Mouse (Mus musculus) adrenal gland, adult (tissue): ENCODE data around the gene Gm10722.
"Not testable (repeated sequence)": the region's sequence is repeated elsewhere in the genome, so short reads cannot be mapped to it uniquely, and the experiment has no call there.

Source experiments
- DNase-seq, 2 experiments: peaks; one replicate each; pipeline ENCODE4 v3.0.0; 2022 to 2023; ENCODE audit warnings: low spot score in 1 of 2; ENCODE audit not compliant: inconsistent age in 2 of 2

The Gm10722 gene

DNA sequence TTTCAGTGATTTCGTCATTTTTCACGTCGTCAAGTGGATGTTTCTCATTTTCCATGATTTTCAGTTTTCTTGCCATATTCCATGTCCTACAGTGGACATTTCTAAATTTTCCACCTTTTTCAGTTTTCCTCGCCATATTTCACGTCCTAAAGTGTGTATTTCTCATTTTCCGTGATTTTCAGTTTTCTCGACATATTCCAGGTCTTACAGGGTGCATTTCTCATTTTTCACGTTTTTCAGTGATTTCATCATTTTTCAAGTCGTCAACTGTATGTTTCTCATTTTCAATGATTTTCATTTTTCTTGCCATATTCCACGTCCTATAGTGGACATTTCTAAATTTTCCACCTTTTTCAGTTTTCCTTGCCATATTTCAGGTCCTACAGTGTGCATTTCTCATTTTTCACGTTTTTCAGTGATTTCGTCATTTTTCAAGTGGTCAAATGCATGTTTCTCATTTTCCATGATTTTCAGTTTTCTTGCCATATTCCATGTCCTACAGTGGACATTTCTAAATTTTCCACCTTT, at the start of gene Gm10722:
TSS of gene Gm10722 (plus strand) at position 478 of the 528 bp plus-strand sequence.
- DNase-seq, result peak; percentile 11 to 80

DNA sequence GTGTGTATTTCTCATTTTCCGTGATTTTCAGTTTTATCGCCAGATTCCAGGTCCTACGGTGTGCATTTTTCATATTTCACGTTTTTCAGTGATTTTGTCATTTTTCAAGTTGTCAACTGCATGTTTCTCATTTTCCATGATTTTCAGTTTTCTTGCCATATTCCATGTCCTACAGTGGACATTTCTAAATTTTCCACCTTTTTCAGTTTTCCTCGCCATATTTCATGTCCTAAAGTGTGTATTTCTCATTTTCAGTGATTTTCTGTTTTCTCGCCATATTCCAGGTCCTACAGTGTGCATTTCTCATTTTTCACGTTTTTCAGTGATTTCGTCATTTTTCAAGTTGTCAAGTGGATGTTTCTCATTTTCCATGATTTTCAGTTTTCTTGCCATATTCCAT, 284 bp downstream of the Gm10722 start:
- DNase-seq, result peak; percentile 19 to 75

DNA sequence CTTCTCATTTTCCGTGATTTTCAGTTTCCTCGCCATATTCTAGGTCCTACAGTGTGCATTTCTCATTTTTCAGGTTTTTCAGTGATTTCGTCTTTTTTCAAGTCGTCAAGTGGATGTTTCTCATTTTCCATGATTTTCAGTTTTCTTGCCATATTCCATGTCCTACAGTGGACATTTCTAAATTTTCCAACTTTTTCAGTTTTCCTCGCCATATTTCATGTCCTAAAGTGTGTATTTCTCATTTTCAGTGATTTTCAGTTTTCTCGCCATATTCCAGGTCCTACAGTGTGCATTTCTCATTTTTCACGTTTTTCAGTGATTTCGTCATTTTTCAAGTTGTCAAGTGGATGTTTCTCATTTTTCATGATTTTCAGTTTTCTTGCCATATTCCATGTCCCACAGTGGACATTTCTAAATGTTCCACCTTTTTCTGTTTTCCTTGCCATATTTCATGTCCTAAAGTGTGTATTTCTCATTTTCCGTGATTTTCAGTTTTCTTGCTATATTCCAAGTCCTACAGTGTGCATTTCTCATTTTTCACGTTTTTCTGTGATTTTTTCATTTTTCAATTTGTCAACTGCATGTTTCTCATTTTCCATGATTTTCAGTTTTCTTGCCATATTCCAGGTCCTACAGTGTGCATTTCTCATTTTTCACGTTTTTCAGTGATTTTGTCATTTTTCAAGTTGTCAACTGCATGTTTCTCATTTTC, 1.4 kb downstream of the Gm10722 start:
- DNase-seq, result peak; percentile 93 to 100

DNA sequence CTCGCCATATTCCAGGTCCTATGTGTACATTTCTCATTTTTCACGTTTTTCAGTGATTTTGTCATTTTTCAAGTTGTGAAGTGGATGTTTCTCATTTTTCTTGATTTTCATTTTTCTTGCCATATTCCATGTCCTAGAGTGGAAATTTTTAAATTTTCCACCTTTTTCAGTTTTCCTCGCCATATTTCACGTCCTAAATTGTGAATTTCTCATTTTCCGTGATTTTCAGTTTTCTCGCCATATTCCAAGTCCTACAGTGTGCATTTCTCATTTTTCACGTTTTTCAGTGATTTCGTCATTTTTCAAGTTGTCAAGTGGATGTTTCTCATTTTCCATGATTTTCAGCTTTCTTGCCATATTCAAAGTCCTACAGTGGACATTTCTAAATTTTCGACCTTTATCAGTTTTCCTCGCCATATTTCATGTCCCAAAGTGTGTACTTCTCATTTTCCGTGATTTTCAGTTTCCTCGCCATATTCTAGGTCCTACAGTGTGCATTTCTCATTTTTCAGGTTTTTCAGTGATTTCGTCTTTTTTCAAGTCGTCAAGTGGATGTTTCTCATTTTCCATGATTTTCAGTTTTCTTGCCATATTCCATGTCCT, 2.2 kb downstream of the Gm10722 start, which contains the start of gene Gm11168:
TSS of gene Gm11168 (plus strand) at position 553 of the 603 bp plus-strand sequence.
- peak in 1 of 2 experiments; percentile 4 for DNase-seq

DNA sequence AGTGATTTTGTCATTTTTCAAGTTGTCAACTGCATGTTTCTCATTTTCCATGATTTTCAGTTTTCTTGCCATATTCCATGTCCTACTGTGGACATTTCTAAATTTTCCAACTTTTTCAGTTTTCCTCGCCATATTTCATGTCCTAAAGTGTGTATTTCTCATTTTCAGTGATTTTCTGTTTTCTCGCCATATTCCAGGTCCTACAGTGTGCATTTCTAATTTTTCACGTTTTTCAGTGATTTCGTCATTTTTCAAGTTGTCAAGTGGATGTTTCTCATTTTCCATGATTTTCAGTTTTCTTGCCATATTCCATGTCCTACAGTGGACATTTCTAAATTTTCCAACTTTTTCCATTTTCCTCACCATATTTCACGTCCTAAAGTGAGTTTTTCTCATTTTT, 5.5 kb downstream of the Gm10722 start:
- DNase-seq, result not testable (repeated sequence)

DNA sequence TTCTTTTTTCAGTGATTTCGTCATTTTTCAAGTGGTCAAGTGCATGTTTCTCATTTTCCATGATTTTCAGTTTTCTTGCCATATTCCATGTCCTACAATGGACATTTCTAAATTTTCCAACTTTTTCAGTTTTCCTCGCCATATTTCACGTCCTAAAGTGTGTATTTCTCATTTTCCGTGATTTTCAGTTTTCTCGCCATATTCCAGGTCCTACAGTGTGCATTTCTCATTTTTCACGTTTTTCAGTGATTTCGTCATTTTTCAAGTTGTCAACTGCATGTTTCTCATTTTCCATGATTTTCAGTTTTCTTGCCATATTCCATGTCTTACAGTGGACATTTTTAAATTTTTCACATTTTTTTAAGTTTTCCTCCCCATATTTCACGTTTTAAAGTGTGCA, 5.9 kb downstream of the Gm10722 start:
- DNase-seq, result peak; percentile 93 to 100

DNA sequence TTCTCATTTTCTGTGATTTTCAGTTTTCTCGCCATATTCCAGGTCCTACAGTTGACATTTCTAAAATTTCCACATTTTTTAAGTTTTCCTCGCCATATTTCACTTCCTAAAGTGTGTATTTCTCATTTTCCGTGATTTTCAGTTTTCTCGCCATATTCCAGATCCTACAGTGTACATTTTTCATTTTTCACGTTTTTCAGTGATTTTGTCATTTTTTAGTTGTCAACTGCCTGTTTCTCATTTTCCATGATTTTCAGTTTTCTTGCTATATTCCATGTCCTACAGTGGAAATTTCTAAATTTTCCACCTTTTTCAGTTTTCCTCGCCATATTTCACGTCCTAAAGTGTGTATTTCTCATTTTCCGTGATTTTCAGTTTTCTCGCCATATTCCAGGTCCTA, 6.5 kb downstream of the Gm10722 start:
- DNase-seq, result not testable (repeated sequence)

DNA sequence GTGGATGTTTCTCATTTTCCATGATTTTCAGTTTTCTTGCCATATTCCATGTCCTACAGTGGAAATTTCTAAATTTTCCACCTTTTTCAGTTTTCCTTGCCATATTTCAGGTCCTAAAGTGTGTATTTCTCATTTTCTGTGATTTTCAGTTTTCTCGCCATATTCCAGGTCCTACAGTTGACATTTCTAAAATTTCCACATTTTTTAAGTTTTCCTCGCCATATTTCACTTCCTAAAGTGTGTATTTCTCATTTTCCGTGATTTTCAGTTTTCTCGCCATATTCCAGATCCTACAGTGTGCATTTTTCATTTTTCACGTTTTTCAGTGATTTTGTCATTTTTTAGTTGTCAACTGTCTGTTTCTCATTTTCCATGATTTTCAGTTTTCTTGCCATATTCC, 8.6 kb downstream of the Gm10722 start:
- not testable (repeated sequence) for DNase-seq

DNA sequence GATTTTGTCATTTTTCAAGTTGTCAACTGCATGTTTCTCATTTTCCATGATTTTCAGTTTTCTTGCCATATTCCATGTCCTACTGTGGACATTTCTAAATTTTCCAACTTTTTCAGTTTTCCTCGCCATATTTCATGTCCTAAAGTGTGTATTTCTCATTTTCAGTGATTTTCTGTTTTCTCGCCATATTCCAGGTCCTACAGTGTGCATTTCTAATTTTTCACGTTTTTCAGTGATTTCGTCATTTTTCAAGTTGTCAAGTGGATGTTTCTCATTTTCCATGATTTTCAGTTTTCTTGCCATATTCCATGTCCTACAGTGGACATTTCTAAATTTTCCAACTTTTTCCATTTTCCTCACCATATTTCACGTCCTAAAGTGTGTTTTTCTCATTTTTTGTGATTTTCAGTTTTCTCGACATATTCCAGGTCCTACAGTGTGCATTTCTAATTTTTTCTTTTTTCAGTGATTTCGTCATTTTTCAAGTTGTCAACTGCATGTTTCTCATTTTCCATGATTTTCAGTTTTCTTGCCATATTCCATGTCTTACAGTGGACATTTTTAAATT, 11.4 kb downstream of the Gm10722 start:
- DNase-seq, result not testable (repeated sequence)

DNA sequence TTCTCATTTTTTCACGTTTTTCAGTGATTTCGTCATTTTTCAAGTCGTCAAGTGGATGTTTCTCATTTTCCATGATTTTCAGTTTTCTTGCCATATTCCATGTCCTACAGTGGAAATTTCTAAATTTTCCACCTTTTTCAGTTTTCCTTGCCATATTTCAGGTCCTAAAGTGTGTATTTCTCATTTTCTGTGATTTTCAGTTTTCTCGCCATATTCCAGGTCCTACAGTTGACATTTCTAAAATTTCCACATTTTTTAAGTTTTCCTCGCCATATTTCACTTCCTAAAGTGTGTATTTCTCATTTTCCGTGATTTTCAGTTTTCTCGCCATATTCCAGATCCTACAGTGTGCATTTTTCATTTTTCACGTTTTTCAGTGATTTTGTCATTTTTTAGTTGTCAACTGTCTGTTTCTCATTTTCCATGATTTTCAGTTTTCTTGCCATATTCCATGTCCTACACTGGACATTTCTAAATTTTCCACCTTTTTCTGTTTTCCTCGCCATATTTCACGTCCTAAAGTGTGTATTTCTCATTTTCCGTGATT, 12.1 kb downstream of the Gm10722 start, which contains the start of gene Gm10721:
TSS of gene Gm10721 (plus strand) at position 408 of the 547 bp plus-strand sequence.
- not testable (repeated sequence) for DNase-seq

DNA sequence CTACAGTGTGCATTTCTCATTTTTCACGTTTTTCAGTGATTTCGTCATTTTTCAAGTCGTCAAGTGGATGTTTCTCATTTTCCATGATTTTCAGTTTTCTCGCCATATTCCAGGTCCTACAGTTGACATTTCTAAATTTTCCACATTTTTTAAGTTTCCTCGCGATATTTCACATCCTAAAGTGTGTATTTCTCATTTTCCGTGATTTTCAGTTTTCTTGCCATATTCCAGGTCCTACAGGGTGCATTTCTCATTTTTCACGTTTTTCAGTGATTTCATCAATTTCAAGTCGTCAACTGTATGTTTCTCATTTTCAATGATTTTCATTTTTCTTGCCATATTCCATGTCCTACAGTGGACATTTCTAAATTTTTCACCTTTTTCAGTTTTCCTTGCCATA, 14.6 kb downstream of the Gm10722 start, which contains the start of gene Gm10720:
TSS of gene Gm10720 (plus strand) at position 301 of the 400 bp plus-strand sequence.
- DNase-seq, result not testable (repeated sequence)

DNA sequence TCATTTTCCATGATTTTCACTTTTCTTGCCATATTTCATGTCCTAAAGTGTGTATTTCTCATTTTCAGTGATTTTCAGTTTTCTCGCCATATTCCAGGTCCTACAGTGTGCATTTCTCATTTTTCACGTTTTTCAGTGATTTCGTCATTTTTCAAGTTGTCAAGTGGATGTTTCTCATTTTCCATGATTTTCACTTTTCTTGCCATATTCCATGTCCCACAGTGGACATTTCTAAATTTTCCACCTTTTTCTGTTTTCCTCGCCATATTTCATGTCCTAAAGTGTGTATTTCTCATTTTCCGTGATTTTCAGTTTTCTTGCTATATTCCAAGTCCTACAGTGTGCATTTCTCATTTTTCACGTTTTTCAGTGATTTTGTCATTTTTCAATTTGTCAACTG, 15.2 kb downstream of the Gm10722 start:
- peak in 1 of 2 experiments; percentile 19 for DNase-seq

DNA sequence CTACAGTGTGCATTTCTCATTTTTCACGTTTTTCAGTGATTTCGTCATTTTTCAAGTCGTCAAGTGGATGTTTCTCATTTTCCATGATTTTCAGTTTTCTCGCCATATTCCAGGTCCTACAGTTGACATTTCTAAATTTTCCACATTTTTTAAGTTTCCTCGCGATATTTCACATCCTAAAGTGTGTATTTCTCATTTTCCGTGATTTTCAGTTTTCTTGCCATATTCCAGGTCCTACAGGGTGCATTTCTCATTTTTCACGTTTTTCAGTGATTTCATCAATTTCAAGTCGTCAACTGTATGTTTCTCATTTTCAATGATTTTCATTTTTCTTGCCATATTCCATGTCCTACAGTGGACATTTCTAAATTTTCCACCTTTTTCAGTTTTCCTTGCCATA, 16.4 kb downstream of the Gm10722 start, which contains the start of gene Gm10719:
TSS of gene Gm10719 (plus strand) at position 301 of the 400 bp plus-strand sequence.
- not testable (repeated sequence) for DNase-seq

DNA sequence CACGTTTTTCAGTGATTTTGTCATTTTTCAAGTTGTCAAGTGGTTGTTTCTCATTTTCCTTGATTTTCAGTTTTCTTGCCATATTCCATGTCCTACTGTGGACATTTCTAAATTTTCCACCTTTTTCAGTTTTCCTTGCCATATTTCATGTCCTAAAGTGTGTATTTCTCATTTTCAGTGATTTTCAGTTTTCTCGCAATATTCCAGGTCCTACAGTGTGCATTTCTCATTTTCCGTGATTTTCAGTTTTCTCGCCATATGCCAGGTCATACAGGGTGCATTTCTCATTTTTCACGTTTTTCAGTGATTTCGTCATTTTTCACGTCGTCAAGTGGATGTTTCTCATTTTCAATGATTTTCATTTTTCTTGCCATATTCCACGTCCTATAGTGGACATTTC, 18.2 kb downstream of the Gm10722 start:
- peak; percentile 19 to 79 for DNase-seq

DNA sequence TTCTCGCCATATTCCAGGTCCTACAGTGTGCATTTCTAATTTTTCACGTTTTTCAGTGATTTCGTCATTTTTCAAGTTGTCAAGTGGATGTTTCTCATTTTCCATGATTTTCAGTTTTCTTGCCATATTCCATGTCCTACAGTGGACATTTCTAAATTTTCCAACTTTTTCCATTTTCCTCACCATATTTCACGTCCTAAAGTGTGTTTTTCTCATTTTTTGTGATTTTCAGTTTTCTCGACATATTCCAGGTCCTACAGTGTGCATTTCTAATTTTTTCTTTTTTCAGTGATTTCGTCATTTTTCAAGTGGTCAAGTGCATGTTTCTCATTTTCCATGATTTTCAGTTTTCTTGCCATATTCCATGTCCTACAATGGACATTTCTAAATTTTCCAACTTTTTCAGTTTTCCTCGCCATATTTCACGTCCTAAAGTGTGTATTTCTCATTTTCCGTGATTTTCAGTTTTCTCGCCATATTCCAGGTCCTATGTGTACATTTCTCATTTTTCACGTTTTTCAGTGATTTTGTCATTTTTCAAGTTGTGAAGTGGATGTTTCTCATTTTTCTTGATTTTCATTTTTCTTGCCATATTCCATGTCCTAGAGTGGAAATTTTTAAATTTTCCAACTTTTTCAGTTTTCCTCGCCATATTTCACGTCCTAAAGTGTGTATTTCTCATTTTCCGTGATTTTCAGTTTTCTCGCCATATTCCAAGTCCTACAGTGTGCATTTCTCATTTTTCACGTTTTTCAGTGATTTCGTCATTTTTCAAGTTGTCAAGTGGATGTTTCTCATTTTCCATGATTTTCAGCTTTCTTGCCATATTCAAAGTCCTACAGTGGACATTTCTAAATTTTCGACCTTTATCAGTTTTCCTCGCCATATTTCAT, 19.4 kb downstream of the Gm10722 start:
- peak; percentile 58 to 80 for DNase-seq

DNA sequence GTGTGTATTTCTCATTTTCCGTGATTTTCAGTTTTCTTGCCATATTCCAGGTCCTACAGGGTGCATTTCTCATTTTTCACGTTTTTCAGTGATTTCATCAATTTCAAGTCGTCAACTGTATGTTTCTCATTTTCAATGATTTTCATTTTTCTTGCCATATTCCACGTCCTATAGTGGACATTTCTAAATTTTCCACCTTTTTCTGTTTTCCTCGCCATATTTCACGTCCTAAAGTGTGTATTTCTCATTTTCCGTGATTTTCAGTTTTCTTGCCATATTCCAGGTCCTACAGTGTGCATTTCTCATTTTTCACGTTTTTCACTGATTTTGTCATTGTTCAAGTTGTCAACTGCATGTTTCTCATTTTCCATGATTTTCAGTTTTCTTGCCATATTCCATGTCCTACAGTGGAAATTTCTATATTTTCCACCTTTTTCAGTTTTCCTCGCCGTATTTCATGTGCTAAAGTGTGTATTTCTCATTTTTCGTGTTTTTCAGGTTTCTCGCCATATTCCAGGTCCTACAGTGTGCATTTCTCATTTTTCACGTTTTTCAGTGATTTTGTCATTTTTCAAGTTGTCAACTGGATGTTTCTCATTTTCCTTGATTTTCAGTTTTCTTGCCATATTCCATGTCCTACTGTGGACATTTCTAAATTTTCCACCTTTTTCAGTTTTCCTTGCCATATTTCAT, 21.7 kb downstream of the Gm10722 start:
- DNase-seq, result peak; percentile 65 to 94

DNA sequence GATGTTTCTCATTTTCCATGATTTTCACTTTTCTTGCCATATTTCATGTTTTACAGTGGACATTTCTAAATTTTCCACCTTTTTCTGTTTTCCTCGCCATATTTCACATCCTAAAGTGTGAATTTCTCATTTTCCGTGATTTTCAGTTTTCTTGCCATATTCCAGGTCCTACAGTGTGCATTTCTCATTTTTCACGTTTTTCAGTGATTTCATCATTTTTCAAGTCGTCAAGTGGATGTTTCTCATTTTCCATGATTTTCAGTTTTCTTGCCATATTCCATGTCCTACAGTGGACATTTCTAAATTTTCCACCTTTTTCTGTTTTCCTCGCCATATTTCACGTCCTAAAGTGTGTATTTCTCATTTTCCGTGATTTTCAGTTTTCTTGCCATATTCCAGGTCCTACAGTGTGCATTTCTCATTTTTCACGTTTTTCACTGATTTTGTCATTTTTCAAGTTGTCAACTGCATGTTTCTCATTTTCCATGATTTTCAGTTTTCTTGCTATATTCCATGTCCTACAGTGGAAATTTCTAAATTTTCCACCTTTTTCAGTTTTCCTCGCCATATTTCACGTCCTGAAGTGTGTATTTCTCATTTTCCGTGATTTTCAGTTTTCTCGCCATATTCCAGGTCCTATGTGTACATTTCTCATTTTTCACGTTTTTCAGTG, 22.7 kb downstream of the Gm10722 start, which contains the start of gene Gm10718:
TSS of gene Gm10718 (plus strand) at position 236 of the 673 bp plus-strand sequence.
- peak; percentile 33 to 88 for DNase-seq

DNA sequence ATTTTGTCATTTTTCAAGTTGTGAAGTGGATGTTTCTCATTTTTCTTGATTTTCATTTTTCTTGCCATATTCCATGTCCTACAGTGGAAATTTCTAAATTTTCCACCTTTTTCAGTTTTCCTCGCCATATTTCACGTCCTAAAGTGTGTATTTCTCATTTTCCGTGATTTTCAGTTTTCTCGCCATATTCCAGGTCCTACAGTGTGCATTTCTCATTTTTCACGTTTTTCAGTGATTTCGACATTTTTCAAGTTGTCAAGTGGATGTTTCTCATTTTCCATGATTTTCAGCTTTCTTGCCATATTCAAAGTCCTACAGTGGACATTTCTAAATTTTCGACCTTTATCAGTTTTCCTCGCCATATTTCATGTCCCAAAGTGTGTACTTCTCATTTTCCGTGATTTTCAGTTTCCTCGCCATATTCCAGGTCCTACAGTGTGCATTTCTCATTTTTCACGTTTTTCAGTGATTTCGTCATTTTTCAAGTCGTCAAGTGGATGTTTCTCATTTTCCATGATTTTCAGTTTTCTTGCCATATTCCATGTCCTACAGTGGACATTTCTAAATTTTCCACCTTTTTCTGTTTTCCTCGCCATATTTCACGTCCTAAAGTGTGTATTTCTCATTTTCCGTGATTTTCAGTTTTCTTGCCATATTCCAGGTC, 23.4 kb downstream of the Gm10722 start:
- peak; percentile 96 to 100 for DNase-seq
